Mouse (Mus musculus) heart, postnatal 0 days (tissue): ENCODE results near the gene Cd40.

Source experiments
- CTCF ChIP-seq: IDR thresholded peaks from 2 replicates; pipeline ENCODE4 v1.5.1; 2016; ENCODE audit warnings: antibody characterized with exemption, control low read depth, low read depth
- EP300 ChIP-seq: IDR thresholded peaks from 2 replicates; pipeline ENCODE4 v1.6.1; 2016; ENCODE audit warnings: antibody characterized with exemption, low read depth

DNA sequence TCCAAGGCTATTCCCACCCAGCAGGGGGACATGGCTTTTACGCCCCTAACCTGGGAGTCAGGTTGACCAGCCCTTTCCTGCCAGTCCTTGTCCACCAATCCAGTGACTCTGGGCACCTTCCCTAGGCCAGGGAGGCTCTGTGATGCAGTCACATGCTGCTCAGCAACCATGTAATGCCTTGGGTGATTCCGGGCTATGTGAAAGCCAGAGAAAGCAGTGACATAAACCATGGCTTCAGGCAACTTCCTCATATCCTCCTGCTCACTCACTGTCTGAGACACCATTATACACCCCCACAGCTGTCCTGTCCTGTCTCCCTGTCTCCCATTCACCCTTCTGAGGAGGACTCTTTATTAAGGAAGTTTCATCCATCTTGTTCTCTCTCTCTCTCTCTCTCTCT, 35.2 kb downstream of the Cd40 start, which contains the start of gene 1700025C18Rik:
- TF ChIP-seq EP300 (no peak), CTCF (no peak)
